Mouse (Mus musculus): ENCODE measurements around the gene Ror1.

Ror1 gene

DNA sequence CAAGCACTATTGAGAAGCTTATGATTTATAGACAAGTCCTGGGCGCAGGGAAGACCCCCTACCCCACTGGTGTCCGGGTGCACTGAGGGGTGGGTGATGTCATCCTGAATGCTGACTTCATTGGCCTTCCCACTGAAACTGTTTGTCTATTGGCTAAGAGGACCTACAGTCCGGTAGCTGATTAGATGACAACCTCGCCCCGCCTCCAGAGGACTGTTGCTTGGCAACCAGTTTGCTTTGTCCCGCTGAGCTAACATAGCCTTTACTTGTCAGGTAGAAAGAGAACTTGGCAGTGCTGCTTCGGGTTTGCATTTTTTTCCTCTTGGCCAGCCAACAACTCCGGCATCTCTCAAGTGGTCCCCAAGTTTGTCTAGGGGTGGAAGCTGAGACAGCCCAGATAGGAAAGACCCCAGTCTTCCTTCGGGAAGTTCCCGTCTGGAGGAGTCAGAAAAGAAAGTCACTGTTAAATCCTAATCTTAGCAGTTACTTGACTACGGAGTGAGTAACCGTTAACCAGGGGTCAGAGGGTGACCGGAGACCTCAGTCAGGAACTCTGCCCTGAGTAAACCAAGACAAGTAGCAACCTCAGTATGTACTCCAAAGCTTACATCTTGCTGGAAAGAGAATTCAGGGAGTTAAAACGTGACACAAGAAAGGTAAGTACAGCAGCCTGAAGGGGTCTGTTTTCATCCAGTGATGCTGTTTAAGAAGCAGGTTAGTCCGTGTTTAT, 383.2 kb downstream of the Ror1 start, which contains the start of gene Ube2u:
TSS of gene Ube2u (plus strand) at position 258 of the 730 bp plus-strand sequence.
- DNase-seq (ENCODE audit: low read depth, low spot score): peak; percentile 81

DNA sequence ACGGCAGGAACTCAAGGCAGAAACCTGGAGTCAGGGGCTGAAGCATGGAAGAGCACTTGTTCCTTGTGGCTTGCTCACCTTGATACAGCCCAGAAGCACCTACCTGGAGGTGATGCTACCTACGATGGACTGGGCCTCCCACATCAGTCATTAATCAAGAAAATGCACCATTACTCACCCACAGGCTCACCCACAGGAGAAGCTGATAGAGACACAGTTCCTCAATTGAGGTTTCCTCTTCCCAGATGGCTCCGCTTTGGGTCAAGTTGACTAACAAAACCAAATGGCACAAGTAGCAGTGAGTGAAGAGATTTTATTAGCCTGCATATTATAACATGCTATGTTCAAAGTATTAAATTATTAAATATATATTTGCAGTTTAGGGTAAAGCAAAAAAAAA, 392.9 kb downstream of the Ror1 start:
- no peak for DNase-seq (ENCODE audit: low read depth, low spot score)

Data from R1 (cell line).